Mouse (Mus musculus) adrenal gland, postnatal 10 days (tissue): ENCODE measurements around the gene Gm3435. TPM values are rescaled to one million over a fixed set of nuclear protein-coding genes. Genes with fewer than 3 reads are reported as not detected.
"Not testable (repeated sequence)": the region's sequence is repeated elsewhere in the genome, so short reads cannot be mapped to it uniquely, and the experiment has no call there.

Experiments used
- DNase-seq: peaks from one replicate; pipeline ENCODE4 v3.0.0; 2021; ENCODE audit warnings: mixed read lengths
- long read RNA-seq, 2 experiments: library from polyadenylated mRNA; stranded (forward); transcript quantifications; one replicate each; pipeline ENCODE4 v2.0.0; 2021
- total RNA-seq, 2 experiments: library from RNA; stranded (reverse); gene quantifications; 2 replicates each; pipeline ENCODE4 v1.2.3; 2021

Gene Gm3435
- total RNA-seq: 1 to 10 TPM; 5.8 to 5.9 TPM
- long read RNA-seq, experiment 1, transcript Gm3435-201 (12 exons, 1,684 nt): major isoform, 5 of 16 reads
- long read RNA-seq, experiment 1, partial matches to known transcripts: 7 of 16 reads
- long read RNA-seq, experiment 1, other reads (novel, unspliced or antisense): 4 of 16 reads
- long read RNA-seq, experiment 2, partial matches to known transcripts: 6 of 12 reads
- long read RNA-seq, experiment 2, other reads (novel, unspliced or antisense): 5 of 12 reads

DNA sequence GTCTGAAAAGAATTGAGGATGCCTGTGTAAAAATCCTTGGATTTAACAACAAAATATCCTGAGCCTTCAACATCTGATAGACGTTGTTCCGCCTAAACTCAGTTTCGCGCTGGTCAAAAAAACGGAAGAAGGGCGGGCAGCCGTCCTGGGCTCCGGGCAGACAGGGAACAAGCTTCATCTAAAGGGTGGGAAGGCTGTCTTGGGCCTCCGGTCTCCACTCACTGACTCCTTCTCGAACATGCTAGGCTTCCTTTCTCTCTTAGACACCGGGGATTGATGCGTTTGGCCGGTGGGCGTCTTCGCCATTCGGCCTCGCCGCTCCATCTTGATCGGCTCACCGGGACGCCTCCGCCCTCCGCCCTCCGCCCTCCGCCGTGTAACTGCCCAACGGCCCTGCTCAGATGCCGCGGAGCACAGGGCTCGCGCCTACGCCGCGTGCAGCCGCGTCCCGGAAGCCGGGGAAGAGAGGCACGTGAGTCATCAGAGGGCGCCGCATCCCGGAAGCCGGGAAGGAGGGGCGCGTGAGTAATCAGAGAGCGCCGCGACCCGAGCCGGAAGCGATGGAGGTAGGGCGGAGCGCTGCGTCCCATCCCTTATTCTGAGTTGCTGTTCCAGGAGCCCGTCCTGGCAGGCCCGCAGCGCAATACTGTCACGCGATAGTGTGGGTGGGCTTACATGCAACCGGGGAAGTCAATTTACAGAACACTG is at the start of gene Gm3435:
Gene Gm3435 (plus strand): TSS at position 471 of the 708 bp plus-strand sequence.
- not testable (repeated sequence) for DNase-seq

- peak; percentile 29 for DNase-seq
Observed at GRCm38 (mm10) chr17:14960520-14960919, 49.5 kb upstream of the Gm3435 start.

GRCm38 (mm10) chr17:14960951-14961556 is 48.9 kb upstream of the Gm3435 start, which contains the start of gene Phf10:
Phf10 (minus strand) TSS chr17:14961273.
- peak; percentile 60 for DNase-seq

GRCm38 (mm10) chr17:14961557-14962154 is 48.3 kb upstream of the Gm3435 start:
- DNase-seq: not testable (repeated sequence)

- not testable (repeated sequence) for DNase-seq
Observed at GRCm38 (mm10) chr17:14968373-14968913, 41.5 kb upstream of the Gm3435 start.

GRCm38 (mm10) chr17:14977718-14978361 is 32.1 kb upstream of the Gm3435 start:
- not testable (repeated sequence) for DNase-seq

DNA sequence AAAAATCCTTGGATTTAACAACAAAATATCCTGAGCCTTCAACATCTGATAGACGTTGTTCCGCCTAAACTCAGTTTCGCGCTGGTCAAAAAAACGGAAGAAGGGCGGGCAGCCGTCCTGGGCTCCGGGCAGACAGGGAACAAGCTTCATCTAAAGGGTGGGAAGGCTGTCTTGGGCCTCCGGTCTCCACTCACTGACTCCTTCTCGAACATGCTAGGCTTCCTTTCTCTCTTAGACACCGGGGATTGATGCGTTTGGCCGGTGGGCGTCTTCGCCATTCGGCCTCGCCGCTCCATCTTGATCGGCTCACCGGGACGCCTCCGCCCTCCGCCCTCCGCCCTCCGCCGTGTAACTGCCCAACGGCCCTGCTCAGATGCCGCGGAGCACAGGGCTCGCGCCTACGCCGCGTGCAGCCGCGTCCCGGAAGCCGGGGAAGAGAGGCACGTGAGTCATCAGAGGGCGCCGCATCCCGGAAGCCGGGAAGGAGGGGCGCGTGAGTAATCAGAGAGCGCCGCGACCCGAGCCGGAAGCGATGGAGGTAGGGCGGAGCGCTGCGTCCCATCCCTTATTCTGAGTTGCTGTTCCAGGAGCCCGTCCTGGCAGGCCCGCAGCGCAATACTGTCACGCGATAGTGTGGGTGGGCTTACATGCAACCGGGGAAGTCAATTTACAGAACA is 31.5 kb upstream of the Gm3435 start, which contains the start of the genes 9030025P20Rik and Gm3417:
Gene 9030025P20Rik (plus strand): TSS at position 107 of the 677 bp plus-strand sequence.
Gene Gm3417 (minus strand): TSS at position 429 of the 677 bp plus-strand sequence.
- not testable (repeated sequence) for DNase-seq

- not testable (repeated sequence) for DNase-seq
Observed at GRCm38 (mm10) chr17:14990116-14990702, 19.8 kb upstream of the Gm3435 start.

DNA sequence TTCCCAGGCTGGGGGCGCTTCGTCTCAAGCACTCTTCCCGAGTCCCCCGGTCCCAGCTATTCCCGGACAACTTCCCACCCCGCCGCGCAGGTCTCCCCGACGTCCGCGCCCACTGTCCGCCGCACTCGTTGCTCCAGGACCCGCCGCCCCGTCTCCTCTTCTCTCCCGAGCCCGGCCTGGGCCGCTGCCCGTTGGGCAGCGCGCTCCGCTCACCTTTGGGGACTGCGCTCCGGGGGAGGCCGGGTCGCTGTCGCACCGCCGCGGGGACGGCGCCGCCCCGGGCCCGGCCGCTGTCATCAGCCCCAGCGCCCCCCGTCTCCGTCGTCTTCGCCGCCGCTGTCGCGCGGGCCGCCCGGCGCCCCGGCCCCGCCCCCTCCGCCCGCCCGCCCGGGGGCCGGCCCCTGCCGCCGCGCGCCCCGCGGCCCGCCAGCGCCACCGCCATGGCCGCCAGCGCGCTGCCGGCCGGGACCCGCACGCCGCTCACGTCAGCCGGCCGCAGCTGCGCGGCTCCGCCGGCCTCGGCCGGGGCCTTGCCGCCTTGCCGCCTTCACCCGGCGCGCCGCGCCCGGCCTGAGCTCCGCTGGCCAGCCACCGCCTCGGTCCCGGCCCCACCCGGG is 17.3 kb upstream of the Gm3435 start:
- not testable (repeated sequence) for DNase-seq

DNA sequence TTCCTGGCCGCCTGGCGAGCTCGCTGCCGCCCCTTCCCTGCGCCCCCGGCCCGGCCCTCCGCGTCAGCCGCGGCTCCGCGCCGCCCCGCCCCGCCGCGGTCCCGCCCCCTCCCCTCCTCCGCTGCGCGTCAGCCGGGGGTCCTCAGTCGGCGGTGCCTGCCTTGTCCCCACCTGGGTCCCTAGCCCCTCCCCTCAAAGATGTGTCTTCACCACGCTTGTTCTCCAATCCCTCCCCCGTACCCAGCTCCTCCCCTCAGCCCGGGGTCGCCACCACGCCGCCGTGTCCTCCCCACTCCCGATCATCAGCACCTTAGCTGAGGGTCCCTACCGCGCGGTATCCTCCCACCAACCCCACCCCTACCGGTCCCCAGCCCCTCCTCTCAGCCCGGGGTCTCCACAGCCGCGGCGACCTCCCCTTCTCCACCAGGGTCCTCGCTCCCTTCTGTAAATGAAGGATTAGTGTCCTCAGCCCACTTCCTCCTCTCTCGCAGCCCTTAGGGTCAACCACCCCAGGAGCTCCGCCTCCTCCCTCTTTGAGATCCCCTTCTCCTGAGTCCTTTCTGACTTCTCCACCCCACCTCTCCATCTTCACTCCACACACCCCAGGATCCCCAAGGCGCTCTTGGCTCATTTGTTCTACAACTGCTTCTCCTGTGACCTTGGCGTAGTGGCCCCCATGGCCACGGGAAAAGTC is 16.7 kb upstream of the Gm3435 start:
- DNase-seq: not testable (repeated sequence)

GRCm38 (mm10) chr17:14994140-14994539 is 15.8 kb upstream of the Gm3435 start:
- DNase-seq: not testable (repeated sequence)

DNA sequence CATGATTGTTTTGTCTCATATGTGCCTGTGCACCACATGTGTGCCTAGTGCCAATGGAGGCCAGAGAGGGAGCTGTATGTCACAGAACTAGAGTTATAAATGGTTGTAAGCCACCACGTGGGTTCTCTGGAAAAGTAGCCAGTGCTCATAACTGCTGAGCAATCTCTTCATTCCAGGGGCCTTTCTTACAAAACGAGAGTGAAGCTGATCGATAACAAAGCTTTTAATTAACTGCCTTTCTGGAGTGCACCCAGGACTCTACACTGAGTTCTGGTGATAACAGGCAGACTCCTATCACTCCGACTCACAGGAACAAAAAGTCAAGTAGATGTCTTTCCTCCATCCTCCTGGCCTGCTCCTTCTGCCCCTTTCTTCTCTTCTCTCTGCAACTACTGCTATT is 9.9 kb upstream of the Gm3435 start:
- DNase-seq: not testable (repeated sequence)

DNA sequence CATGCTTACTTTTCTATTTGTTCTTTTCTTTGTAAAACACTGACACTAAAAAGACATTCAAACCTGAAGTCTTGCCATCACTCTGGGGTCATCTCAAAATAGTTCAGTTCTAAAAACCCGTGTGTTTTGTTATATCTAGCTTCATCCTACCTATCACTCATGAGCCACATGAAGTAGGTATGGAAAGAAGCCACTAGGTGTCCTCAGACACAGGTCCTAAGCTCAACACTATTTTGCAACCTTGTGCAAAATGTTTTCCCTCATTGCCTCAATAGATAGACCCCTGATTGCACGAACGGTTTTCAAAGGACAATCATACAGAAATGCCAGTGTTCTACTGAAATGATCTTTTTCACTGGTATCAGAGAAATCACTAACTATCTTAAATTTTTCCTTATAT is 888 bp upstream of the Gm3435 start:
- not testable (repeated sequence) for DNase-seq

DNA sequence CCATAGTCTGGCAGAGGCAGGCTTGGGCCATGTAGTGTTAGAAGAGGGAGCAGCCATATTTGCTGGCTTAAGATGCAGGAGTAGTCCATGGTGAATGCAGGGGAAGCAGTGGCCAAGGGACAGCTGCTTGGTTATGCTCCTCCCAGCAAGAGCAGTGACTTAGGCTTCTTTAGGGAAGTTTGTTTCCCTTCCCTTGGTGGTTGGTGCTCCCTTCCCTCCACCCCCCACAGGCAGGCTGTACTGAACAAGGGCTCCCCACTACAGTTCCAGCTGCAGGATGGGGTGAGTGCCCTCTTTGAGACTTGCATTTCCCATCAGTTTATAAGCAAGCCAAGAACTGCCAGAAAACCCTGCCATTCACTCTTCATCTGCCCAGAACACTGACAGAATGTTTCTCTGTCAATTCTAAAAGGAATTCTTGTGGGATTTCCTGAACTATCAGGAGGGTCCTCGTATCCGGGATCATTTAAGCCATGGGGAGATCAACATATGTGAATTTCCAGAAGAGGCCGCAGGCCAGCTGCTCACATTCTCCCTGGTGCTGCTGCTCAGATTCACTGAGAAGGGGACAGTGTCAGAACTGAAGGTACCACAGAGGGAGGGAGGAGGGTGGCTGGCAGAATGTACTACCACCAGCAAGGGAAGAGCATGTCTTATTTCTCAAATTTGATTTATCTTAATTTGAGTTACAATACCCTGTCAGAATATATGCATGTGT is 11.7 kb downstream of the Gm3435 start:
- peak; percentile 13 for DNase-seq

DNA sequence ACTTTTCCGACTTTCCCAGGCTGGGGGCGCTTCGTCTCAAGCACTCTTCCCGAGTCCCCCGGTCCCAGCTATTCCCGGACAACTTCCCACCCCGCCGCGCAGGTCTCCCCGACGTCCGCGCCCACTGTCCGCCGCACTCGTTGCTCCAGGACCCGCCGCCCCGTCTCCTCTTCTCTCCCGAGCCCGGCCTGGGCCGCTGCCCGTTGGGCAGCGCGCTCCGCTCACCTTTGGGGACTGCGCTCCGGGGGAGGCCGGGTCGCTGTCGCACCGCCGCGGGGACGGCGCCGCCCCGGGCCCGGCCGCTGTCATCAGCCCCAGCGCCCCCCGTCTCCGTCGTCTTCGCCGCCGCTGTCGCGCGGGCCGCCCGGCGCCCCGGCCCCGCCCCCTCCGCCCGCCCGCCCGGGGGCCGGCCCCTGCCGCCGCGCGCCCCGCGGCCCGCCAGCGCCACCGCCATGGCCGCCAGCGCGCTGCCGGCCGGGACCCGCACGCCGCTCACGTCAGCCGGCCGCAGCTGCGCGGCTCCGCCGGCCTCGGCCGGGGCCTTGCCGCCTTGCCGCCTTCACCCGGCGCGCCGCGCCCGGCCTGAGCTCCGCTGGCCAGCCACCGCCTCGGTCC is 14.0 kb downstream of the Gm3435 start:
- DNase-seq: not testable (repeated sequence)

DNA sequence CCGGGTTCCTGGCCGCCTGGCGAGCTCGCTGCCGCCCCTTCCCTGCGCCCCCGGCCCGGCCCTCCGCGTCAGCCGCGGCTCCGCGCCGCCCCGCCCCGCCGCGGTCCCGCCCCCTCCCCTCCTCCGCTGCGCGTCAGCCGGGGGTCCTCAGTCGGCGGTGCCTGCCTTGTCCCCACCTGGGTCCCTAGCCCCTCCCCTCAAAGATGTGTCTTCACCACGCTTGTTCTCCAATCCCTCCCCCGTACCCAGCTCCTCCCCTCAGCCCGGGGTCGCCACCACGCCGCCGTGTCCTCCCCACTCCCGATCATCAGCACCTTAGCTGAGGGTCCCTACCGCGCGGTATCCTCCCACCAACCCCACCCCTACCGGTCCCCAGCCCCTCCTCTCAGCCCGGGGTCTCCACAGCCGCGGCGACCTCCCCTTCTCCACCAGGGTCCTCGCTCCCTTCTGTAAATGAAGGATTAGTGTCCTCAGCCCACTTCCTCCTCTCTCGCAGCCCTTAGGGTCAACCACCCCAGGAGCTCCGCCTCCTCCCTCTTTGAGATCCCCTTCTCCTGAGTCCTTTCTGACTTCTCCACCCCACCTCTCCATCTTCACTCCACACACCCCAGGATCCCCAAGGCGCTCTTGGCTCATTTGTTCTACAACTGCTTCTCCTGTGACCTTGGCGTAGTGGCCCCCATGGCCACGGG is 14.7 kb downstream of the Gm3435 start:
- DNase-seq: not testable (repeated sequence)

DNA sequence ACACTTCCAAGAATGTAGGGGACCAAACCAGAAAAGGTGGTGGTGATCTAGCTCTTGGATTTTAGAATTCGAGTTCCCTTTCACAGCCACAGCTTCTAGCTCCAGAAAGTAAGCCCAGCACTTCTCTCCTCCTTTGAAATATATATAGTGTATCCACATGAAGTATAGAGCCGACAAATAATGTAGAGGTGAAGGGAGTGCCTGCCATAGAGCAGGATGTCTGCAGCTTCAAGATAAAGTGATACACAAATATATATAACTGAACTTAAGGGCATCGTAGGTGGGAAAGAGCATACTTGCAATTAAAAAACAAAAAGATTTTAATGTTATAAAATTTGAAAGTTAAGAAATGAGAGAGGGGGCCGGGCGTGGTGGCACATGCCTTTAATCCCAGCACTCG is 15.5 kb downstream of the Gm3435 start:
- not testable (repeated sequence) for DNase-seq

- not testable (repeated sequence) for DNase-seq
Observed at GRCm38 (mm10) chr17:15031414-15031813, 21.4 kb downstream of the Gm3435 start.
